Mouse (Mus musculus) right cerebral cortex, postnatal 36 days (tissue): ENCODE measurements around the gene Arhgap28.
"Not testable (repeated sequence)": the region's sequence is repeated elsewhere in the genome, so short reads cannot be mapped to it uniquely, and the experiment has no call there.

Source experiments
- DNase-seq, 2 experiments: peaks; one replicate each; pipeline ENCODE4 v3.0.0; 2022; ENCODE audit warnings: low spot score in 2 of 2, mixed read lengths in 1 of 2

Arhgap28 gene

DNA sequence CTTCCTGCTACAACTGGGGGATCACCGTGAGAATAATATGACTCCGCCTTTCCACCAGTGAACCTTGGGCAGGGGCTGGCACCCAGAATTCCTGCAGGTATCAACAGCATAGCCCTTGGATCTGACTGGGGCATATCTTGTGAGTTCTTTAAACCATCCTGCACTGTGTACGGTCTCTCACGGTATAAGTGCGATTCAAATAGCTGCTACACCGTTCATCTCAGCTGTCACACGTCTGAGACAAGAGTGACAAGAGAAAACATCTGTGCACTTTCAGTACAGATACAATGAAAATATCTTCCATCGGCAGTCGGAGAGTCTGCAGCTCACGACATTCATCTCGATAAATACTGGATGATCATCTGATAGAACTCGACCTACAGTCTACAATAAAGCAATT is 126.3 kb downstream of the Arhgap28 start:
- DNase-seq = no peak

DNA sequence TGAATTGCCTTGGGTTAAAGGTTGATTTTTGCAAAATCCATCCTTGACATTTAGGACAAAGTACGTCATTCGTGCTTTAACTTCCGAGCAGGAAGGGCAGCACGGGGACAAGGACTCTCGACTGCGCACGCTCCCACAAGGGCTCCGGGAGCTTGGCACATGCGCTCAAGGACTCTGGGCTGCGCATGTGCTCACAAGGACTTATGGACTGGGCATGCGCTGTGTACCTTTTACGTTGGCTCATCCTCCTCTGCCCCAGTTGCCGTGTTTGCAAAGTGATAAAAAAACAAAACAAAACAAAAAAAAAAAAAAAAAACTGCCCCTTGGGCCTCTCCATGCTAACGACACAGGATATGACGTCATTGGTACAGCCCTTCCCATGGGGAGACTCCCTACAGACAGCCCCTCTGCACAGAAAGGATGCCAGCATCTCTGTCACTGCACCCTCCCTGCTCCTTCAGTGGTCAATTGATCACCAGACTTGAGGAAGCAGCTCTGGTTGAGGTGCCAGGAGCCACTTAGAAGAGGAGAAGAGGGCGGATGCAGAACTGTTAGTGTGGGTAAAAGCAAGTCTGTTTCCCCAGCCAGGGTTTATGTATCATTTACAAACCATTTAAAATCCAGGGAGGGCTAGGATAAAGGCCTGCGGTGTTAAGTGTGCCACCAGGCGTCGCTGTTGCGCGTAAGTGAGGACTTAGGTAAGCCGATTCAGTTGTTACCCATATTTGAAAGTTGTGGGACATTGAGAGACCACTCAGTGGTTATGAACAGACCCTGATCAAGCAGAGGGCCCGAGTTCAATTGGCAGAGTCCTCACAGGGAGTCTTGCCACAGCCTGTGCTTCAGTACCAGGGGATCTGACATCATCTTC is 134.0 kb downstream of the Arhgap28 start:
- peak; percentile 13 to 45 for DNase-seq

- no peak for DNase-seq
Measured at GRCm38 (mm10) chr17:67866541-67867241, 137.2 kb downstream of the Arhgap28 start.

DNA sequence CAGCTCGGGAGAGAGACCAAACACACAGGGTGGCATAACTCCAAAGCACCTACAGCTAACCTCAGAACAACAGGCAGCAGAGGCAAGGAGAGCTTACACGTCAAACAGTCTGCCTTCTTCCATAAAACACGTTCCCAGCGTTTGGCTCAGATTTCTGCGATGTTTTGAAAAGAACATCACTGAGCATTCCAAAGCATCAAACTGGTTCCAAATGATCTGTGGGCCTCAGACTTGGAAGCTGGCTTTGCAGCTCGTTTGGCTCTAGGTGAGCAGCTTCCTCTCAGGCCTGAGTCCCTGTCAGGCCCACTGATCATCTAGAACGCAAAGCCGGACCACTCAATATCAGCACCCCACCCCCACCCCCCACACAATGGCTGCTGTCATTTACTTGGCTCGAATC is 137.9 kb downstream of the Arhgap28 start:
- DNase-seq = no peak

GRCm38 (mm10) chr17:67864912-67865311 is 139.0 kb downstream of the Arhgap28 start:
- no peak for DNase-seq

DNA sequence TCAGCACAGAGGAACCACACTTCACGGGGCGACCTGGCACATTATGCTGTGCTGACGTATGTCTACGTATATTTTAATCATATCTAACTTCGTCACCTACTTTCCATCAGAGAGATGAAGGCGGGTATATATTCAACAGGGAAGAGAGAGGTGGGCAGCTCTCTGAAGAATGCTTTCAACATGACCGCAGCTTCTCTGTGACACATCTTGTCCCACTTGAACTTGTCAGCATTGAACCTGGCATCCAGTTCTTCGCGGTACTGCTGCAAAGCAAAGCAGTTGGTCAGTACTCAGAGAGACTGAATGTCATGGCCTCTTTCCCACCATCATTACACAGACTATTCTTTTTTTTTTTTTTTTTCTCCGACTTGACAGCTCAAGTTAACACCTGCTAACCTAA is 139.6 kb downstream of the Arhgap28 start:
- DNase-seq = no peak

- DNase-seq = peak; percentile 35 to 37
Measured at GRCm38 (mm10) chr17:67861744-67862535, 142.0 kb downstream of the Arhgap28 start.

DNA sequence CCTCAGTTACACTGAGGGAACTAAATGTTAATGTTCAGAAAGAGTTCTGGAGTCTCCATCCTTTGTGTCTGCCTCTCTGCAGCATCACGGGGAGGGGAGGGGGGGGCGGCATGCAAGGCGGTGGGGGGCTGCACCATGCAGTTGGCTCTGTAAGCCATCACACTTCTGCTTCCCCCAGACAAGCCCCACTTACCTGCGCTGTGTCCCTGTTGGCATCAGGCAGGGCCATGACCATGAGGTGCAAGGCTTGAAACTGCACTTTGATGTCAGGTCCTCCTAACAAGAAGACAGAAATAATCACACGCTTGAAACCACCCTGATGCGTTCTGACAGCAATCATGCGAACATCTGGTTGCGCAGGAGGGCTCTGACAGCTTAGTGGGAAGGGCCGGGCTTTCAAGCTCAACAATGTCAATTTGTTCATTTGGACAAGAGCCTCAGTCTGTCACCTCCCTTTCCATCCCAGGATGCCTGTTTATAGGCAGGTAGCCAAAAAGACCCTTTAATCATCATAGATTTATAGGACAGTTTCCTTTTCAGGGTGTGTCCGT is 142.8 kb downstream of the Arhgap28 start:
- no peak for DNase-seq

DNA sequence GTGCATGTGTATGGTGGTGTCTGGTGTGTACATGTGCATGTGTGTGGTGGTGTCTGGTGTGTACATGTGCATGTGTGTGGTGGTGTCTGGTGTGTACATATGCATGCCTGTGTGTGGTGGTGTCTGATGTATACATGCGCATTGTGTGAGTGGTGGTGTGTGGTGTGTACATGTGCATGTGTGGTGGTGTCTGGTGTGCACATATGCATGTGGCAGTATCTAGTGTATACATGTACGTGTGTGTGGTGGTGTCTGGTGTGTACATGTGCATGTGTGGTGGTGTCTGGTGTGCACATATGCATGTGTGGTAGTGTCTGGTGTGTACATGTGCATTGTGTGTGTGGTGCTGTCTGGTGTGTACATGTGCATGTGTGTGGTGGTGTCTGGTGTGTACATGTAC is 162.4 kb downstream of the Arhgap28 start:
- not testable (repeated sequence) for DNase-seq

GRCm38 (mm10) chr17:67838948-67839347 is 165.0 kb downstream of the Arhgap28 start:
- DNase-seq = no peak

DNA sequence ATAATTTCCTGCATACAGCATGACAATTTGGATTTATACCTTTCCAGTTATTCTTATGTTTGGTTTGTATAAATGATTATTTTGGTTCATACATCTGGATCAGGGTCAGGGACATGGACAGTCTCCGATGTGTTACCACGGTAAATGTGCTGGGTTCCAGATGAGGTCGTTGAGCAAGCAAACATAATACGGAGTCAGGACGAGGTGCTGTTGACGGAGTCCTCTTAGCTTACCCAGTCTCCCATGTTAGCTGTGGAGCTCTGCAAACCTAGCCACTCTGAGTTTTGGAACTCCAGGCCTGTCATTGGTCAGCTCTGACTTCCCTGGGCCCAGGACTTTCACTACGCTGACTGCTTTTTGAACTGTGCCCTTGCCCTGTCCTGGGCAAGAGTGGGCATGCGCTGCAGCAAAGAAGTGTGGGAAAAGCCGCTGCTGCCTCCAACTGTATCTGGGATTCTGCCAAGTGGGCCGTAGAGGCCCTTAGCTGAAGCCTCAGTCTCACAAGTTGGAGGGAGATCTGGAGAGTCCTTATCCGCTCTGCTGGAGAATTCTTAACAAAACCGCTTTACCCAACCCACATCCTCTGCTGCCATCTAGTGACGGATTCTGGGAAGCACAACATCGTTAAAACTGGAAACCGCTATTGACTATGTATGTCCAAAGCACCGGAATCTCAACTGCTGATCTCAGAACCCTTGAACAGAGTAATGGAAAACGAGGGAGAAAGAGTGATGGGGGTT is 166.4 kb downstream of the Arhgap28 start:
- DNase-seq = peak; percentile 31 to 39

GRCm38 (mm10) chr17:67836146-67836895 is 167.6 kb downstream of the Arhgap28 start:
- no peak for DNase-seq

DNA sequence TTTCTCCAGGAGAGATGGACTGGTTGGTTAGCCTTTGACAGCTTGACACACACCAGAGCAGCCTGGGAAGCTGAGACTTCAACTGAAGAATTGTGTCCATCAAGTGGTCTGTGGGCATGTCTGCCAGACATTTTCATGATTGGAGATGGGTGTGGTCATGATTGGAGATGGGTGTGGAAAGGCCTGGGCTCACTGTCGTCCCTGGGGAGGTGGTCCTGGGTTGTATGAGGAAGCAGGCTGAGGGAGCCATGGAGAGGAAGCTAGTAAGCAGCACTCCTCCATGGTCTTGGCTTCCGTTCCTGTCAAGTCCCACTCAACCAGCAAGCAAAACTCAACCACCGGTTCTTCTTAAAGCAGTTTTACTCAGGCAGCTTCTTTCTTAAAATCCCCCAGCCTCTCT is 176.5 kb downstream of the Arhgap28 start:
- DNase-seq = no peak

DNA sequence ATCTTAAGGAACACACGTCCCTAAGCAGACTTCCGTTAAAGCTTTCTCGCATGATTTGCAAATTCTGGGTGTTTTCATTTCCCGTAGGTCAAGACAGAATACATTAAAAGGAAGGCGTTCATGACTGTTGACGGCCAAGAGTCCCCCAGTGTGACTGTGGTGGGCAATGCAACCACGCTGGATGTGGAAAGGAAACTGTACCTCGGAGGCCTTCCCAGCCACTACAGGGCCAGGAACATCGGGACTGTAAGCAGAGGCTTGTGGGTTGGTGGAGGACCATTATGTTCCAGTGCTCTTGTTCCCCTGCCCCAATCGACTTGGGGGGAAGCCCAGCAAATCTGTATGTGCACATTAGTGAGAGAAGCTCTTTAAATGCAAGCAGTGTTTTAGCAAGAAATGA is 187.0 kb downstream of the Arhgap28 start:
- DNase-seq = no peak

- no peak for DNase-seq
Measured at GRCm38 (mm10) chr17:67815720-67816119, 188.2 kb downstream of the Arhgap28 start.

- no peak for DNase-seq
Measured at GRCm38 (mm10) chr17:67813666-67814065, 190.3 kb downstream of the Arhgap28 start.

DNA sequence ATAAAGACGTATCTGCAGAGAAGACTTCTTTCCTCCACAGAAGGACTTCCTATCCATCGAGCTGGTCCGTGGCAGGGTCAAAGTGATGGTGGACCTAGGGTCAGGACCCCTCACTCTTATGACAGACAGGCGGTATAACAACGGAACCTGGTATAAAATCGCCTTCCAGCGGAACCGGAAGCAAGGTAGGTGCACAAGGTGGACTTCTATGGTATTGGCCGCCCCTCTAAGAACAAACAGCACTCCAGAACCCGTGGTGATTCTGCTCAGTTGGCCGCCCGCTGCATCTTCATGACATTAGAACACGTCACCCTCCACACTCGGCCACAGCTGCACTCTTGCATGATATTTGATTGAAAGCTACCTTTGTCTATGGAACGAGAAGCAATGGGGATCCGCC is 194.7 kb downstream of the Arhgap28 start:
- DNase-seq = no peak
